Mouse (Mus musculus): Measurements from ENCODE around the gene Sorcs2. TPM values are rescaled to one million over a fixed set of nuclear protein-coding genes. Genes with fewer than 3 reads are reported as not detected.

Sorcs2 gene
- total and polyA plus RNA-seq, 3 experiments, result 10.0 to 18.4 (median 16.4) TPM

DNA sequence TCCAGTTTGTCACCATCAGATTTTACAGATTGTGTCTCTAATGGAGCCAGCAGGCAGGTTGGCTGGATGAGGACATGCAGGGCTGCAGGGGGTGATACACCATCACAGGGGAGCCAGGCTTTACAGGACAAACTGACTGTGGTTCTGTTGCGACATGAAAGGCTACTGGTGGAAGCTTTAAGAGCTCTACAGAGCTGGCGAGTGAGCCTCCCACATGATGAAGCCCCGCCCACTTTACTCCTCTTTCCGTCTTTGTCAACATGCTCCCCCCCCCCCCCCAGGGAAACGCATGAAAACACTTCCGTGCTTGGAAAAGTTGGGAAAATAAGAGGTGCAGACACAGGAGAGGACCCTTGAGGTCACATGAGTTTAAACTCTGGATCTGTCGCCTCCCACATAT is 219.7 kb downstream of the Sorcs2 start:
- DNase-seq, result no peak

DNA sequence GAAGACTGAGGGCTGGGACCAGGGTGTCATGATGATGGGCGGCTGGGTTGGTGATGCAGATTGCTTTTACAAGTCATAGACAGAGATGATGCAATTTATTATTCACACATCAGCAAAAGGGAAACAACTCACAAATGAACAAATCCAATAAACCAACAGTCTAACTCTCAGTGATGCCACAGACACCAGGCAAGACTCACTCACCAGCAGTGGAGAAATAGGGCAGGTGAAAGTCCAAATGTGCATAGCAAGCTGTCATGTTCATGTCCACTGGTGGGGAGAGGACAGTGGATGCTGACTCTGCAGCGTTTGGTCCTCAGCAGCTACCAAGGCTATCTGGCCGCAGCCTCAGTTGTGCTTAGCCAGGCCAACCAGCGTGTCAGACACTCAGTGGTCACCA is 221.1 kb downstream of the Sorcs2 start:
- DNase-seq, result no peak

DNA sequence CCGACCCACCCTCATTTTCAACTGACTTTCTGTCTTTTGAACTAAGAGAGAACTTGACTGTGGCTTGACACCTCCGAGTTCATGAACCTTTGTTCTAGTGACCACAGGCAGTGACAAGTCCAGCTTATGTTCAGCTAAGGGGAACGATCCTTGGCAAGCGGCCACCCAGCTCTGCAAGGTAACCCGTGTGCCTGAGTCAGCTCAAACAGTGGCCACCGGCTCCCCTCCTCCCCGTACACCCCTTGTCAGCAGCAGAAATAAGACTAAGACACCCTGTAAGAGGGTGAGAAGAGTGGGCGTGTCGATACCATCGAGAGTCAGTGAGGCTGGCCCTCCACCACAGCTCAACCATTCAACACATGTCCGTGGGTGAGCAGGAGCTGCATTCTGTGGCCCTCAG is 221.5 kb downstream of the Sorcs2 start:
- DNase-seq, result peak; percentile 52

DNA sequence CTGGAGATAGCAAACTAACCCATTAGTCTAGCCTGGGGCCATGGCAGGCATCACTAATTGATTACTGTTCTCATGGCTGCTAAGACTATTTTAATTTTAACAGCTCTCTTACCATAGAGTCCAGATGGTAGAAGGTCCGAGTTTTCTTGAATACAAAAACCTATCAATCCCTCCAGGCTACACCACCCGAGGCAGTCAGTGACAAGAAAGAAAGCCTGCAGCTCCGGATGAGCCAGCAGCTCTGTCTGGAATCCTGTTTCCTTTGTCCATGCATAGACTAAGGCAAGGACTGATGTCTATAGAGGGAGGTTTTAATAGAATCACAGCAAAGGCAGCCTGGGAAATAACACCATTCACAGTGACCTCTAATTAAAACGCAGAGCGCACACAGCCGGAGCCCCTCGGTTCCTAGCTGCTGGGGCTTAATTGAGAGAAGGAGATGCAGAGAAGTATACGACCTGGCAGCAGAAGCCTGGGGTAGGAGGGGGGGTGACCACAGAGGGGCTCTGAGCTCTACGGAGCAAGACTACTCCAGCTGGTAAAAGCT is 223.3 kb downstream of the Sorcs2 start:
- DNase-seq, result no peak

DNA sequence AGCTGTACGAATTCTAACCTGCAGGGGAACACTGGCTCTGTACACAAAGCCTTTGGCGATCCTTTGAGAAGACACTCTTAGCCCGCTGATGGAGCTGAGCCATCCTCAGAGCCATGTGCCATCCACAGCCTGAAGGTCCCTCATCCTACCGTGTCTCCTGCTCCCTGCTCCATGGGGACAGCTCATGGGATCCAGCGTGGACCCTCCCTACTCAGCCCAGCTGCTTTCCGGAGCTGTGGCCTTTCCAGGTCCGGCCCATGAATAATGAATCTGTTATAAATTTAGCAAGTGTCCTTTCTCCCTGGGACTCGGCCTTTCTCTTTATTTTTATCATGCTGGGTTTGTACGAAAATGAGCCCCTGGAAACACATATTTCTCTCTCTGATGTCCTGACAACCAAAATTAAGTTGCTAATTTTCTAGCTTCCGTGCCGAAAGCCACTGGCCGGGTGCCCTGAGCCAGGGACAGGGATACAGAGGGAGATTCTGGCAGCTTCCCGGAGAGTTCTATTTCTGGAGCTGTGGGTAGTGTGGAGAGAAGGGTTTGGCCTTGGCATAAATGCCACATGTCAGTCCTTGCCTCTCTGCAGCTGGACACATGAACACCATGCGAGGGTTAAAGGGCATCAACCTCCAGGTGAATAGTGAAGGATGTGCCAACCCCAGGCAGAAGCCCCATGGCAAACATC is 228.8 kb downstream of the Sorcs2 start:
- DNase-seq, result peak; percentile 60

DNA sequence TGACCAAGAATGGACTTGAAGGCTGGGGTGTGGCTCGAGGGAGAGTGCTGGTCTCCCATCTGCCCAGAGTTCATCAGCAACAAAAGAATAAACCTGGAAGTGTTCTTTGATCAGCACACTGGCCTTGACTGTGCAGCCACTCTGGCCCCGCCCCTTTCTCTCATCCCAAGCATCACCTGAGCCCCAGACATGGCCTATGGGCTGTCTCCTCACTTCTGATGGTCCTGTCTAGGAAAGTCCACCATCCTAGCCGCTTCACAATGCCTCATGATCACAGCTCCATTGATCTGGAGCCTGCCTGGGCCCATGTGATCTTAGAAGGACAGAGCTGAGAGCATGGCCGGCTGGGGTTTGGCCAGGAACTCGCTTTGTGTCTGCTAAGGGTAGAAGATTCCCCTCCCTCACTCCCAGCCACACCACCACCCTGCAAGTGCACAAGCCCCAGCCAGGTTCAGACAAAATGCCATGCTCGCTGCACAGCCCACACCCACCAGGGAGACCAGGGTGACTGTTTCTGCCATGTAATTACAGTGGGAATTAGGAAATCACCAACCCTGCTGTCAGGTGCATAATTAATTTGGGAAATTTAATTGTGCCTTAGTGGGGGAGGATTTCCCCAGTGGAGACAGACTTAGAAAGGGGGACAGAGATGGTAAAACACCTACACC is 231.5 kb downstream of the Sorcs2 start:
- DNase-seq, result no peak

DNA sequence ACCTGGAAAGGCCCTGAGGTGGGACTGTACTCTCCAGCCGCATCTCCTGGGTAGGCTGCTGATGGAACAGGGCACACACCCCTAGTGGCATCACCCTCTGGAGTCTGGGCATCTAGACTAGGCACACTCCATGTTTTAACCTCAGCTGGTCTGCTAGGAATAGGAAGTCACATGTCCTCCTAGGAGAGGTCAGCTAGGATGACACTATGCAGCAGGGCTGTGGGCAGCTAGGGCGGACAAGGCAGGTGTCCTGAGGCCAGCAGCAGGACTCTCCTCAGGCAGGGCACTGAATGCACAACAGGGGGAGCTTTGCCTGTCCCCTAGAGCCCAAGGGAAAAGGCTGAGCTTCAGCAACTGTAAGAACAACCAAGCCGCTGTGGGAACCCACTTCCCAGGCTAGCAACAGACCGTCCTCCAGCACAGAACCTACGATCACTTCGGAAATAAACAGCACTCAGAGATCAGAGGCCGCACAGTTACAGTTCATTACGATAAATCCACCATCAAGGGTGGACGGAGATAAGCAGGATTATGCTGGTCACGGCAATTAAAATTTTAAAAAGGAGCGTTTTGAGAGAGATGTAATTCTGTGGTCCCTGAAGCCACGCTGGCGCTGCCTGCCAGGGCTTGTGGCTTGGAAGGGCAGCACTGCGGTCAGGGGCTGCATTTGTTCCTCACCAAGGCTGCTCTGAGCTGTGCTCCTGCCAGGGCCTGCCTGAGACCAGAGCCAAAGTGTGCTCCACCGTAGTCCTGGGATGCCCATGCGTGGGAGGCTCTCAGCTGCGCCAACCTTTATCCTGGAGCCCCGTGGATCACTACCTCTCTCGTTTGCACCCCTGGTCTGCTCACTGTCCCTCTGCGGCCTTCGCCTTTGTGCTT is 232.3 kb downstream of the Sorcs2 start:
- DNase-seq, result no peak

DNA sequence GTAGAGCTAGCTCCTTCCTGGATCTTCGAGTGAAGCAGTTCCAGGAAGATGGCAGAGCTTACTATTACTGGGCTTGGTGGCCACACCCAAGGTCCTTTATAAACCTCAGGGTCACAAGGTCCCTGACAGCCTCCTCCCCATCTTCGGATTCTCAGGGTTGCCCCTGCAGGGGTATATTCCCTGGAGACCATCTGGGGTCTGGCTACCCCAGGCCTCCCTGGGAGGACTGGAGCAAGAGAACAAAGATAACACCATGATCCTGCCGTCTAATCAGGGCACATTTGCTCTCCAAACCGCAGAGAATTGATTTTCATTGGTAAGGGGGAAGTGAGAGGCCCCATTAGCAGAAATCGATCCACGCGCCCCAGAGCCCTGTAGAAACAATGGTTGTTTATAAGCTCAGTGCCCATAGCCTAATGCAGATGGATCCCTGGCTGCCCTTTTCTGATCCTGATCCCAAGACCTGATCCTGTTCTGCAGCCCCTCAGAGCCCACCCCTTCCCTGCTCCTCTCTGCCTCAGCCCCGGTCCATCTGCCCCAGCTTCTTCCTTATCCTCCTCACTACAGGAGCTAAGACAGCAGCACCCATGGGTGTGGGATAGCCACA is 243.0 kb downstream of the Sorcs2 start:
- no peak for DNase-seq

DNA sequence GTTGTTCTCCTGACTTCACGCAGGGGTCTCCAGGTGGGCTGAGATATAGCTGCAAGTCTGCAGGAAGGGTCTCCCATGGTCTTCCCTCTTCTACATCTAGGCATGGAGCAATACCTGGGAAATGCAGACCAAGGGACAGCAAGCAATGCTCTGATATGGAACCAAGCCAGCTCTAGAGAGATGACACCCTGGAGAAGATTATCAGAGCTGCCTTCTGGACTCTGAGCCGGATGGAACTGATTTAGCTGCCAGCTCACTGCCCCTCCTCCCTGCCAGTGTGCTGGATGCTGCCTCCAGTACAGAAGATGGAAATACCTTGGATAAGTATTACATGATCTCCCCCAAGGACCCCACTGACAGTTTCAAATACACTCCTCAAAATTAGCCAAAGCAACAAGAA is 244.7 kb downstream of the Sorcs2 start:
- no peak for DNase-seq

DNA sequence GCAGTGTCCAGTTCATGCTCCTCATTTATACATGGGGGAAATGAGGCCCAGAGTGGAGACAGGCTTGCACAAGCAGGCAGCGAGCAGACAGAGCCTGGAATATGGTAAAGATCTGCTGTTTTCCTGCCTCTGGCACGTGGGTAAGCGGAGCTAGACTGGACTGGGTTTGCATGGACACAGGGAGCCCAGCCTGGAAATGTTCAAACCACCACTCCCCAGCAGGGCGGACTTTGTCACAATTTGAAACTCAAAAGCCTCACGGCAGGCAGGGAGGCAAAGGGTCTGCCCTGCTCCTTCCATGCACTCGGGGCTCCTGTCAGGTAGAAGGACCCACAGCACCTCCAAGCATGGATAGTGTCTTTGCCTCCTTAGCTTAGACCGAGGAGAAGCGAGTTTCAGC is 246.9 kb downstream of the Sorcs2 start:
- DNase-seq, result no peak

DNA sequence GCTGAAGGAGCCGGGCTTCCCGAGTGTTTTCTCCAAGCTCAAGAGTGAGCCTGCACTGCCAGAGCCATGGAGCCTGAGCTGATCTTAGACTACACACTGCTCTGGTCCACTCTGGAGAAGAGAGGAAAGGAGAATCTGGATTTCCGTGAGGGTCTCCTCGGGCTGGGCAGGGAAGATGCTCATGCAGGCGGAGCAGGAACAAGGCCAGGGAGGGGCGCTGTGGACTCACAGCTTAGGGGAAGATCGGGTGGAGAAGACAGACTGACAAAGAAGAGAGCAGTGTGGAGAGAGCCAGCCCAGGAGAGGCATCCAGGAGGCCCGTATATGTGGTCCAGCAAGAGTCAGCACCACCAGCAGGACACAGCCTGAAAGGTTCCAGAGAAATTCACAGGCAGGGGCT is 248.8 kb downstream of the Sorcs2 start:
- no peak for DNase-seq

DNA sequence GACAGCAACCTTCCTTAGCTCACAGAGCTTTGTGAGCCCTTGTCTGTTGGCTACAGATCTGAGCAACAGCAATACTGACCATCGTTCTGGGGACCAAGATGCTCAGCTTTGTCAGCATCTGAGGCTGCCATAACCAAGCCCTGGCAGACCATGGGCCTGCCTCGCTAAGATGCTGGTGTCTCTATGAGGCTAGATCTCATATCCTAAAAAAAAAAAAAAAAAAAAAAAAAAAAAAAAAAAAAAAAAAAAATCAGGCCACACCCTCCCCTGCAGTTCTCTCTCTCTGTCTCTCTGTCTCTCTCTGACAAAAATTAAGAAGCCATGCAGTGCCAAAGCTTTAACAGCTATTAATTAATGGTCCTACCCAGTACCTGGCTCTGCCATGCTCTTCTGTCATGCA is 251.3 kb downstream of the Sorcs2 start:
- no peak for DNase-seq

DNA sequence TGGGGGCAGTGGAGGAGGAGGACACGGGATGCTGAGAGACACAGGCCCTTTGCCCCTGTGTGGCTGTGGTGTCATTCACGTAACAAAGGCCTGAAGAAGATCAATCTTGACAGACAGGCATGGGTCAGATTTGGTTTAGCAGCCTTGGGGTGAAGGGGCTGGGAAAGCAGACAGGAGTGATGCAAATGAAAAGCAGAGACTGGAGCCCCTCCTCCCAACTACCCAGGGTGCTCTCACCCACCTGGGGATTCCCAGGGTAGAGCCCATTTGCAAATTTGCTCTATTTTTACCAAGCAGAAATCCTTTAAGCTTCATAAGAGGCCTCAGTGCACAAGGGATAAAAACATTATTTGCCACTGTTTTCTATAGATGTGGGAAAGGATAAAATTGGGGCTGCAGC is 253.4 kb downstream of the Sorcs2 start:
- no peak for DNase-seq

DNA sequence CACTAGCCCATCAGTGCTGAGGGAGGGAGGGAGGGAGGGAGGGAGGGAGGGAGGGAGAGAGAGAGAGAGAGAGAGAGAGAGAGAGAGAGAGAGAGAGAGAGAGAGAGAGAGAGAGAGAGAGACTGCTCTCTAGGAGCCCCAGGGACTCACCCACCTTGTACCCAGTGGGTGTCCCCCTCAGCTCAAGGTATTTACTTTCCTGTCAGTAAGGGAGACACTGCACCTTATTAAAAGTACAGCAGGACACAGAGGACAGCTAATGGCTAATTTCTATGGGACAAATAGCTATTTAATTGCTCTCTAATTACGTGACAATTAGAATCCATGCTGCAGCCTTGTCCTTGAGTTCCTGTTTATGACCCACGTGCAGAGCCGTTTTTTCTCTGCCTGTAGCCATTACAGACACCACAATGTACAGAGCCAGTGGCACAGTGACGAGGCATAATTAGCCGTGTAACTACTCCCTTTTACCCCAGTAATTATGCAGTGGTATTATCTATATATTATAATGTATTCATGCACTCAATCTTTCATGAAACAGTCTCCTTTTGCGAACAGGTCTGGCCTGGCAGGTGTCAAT is 256.2 kb downstream of the Sorcs2 start:
- no peak for DNase-seq

DNA sequence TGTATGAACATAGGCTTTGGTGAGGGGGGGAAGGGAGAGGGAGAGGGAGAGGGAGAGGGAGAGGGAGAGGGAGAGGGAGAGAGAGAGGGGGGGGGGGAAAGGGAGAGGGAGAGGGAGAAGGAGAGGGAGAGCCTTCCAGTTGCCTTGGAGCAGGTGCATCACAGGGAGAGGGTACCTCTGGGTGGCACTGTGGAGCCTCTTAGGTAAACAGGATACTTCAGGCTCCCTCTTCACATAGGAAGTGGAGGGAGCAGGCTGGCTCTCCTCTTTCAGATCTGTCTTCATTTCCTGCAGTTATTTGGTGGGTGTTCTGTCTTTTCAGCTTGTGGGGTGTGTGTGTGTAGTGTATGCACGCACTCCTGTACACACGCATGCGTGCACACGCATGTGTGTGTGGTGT is 256.8 kb downstream of the Sorcs2 start:
- DNase-seq, result peak; percentile 52

DNA sequence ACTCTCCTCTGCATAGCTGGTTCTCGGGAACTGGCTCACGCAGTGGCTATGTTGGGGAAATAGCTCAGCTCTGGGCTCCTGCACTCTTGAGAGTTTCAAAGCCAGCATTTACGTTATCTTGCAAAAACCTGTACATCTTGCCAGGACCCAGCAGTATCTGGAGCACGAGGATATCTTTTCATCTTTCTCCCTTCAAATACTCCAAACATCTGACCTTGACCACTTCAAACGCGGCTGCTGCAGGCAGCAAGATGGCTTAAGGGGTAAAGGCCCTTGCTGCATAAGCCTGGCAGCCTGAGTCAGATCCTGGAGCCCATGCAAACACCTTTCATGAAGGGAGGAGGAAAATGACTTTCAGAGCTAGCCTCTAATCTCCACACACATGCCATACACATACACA is 258.2 kb downstream of the Sorcs2 start:
- DNase-seq, result peak; percentile 54

DNA sequence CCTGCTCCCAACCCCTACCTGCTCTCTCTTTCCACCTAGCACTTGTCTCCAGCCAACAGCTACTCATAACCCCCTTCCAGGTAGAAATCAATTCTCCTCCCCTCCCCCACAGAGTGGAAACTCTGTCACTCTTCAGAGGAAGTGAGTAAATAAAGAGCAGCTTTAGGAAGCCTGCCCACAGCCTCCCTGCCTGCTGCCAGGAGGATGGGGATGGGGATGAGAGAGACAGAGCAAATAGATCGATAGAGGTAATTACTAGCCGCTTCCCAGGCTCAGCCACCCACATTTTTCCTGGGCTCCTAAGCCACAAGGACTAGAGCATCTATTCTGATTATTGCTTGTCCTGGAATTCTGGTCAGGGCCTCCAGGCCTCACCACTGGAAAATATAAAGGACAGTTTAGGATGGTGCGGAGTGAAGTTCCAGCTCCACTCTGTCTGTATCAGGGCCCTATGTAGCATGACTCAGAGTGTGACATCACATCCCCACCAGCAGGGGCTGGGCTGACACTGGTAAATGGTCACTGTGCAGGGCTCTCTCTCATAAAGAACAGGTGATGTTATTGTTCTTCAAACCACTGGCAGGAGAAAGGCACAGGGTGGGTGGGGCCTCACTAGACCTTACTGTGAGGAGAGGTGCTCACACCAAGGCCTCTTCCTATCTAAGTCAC is 261.9 kb downstream of the Sorcs2 start:
- DNase-seq, result no peak

DNA sequence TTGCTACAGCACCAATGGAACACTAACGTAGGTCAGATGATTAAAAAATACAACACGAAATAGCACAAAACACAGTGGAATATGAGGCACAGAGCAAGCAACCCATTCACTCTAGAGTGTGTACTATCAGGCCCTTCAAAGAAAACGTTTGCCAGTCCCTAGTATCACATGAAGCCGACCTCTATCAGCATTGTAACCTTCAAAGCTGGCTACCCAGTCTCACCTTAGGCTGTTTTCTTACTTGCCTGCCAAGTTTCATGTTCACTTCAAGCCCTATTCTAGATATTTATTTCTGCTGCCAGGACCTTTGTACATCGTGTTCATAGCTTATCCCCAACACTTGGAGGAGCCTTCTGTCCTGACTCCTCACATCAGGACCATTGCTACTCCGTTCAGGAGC is 263.6 kb downstream of the Sorcs2 start:
- no peak for DNase-seq

DNA sequence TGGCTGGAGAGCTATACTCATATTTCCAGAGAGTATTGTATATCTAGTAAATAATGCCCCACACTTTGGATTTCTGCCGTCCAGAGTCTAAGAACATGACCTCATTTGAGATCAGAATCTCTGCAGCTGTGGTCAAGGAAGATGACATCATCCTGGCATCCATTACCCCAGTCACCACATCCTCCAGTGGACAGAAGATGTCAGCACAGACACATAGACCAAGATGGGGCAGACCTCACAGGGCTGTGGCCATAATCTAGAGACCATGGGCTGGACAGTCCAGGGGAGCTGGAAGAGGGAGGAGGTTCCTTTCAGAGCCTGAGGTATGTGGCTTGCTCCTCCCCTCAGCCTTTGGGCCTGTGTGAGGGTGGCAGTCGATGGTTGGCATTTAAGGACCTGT is 264.0 kb downstream of the Sorcs2 start:
- no peak for DNase-seq

DNA sequence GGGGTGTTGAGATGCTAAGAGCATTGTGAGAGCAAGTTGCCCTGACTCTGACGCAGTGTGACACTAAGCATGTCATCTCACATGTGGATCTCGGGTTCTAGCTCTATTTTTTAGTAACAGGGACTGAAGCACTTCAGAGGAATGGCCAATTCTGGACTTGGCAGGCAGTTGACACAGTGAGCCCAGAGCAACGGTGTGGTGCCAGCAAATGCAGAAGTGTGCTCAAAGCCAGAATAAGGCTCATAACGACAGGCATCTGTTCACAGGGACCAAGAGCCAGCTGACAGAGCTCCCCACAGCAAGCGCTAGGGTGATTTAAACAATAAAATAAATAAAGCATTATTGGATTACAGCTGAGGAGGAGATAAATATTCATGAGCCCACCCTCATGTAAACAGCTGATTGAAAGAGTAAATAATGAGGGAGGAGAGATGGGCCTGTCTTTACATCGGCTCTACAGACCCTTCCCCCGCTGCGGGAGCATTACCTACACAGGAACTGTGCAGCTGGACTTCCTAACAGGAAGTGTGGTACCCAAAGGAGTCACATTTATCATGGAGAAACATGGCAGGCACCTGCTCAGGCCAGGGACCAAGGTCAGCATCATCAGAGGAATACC is 267.4 kb downstream of the Sorcs2 start:
- DNase-seq, result no peak

DNA sequence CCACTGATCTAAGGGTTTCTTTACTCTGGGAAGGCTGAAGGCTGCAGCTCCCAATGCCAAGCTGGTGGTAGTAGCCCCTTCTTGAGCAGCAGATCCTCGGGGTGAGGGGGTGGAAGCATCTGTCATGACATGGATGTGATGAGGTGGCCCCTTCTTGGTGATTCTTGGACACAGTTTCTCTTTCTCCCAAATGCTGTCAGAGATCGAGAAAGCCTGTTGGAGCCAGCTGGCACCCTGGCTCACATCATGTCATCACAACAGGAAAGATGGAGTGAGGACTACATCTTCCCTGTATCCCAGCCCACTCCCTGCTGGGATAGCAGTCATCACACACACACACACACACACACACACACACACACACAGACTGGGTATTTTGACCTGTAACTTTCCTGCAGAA is 268.3 kb downstream of the Sorcs2 start:
- no peak for DNase-seq

All from adrenal gland, adult 2 months (tissue).